Mouse (Mus musculus) cortical plate, adult 2 months (tissue): ENCODE measurements around the gene Erv3. TPM values are rescaled to one million over a fixed set of nuclear protein-coding genes. Genes with fewer than 3 reads are reported as not detected.

Experiments
- H3K27ac ChIP-seq: fragments of 200-500 bp; 2 replicates; pipeline ENCODE4 v1.5.1; 2012; ENCODE audit warnings: low read length, control low read depth, inconsistent platforms; ENCODE audit not compliant: insufficient read depth
- H3K4me1 ChIP-seq: fragments of 200-500 bp; 2 replicates; pipeline ENCODE4 v1.6.1; 2011; ENCODE audit warnings: low read length; ENCODE audit not compliant: control insufficient read depth, insufficient read depth
- H3K4me3 ChIP-seq: fragments of 200-500 bp; 2 replicates; pipeline ENCODE4 v1.5.1; 2011; ENCODE audit warnings: mild to moderate bottlenecking, low read length, control low read depth; ENCODE audit not compliant: insufficient read depth
- CTCF ChIP-seq: fragments of 200-500 bp; IDR thresholded peaks from 2 replicates; pipeline ENCODE4 v1.5.1; 2011; ENCODE audit warnings: mild to moderate bottlenecking, control low read depth, low read length; ENCODE audit not compliant: insufficient read depth; ENCODE audit errors: extremely low read depth
- POLR2A ChIP-seq: fragments of 200-500 bp; IDR thresholded peaks from 2 replicates; pipeline ENCODE4 v1.6.1; 2011; ENCODE audit warnings: mild to moderate bottlenecking, low read length, control low read depth; ENCODE audit not compliant: insufficient read depth; ENCODE audit errors: extremely low read depth
- polyA plus RNA-seq: library from polyadenylated mRNA; depleted of rRNA; stranded (reverse); fragments of >200 nt; gene quantifications from 2 replicates; pipeline ENCODE4 v1.2.3, GENCODE M21; 2012; rRNA removed

Erv3 gene
- 0.17 and 0.28 TPM in 2 replicates for polyA plus RNA-seq

GRCm38 (mm10) chr2:131859721-131860120, at the start of gene Erv3:
Gene Erv3 (minus strand): TSS chr2:131859747.
- no peak within 1 kb of the TSS for H3K4me3 ChIP-seq
- no peak for TF ChIP-seq CTCF
- TF ChIP-seq POLR2A = no peak
- peaks cover 5% of the 10 kb centered on the region for H3K4me1 ChIP-seq
- H3K27ac ChIP-seq = peak within 1 kb of the TSS; percentile 60; the same call in 1 of the 2 replicates

GRCm38 (mm10) chr2:131908906-131909305, 49.4 kb upstream of the Erv3 start:
- no peak overlapping the region; the same call in 1 of the 2 replicates for H3K4me3 ChIP-seq
- peak overlapping the region; percentile 61 for H3K27ac ChIP-seq
- TF ChIP-seq POLR2A = no peak
- TF ChIP-seq CTCF = no peak
- peaks cover 7% of the 10 kb centered on the region; the same call in 1 of the 2 replicates for H3K4me1 ChIP-seq

GRCm38 (mm10) chr2:131908351-131908861, 48.9 kb upstream of the Erv3 start:
- TF ChIP-seq POLR2A (no peak), CTCF (no peak)
- H3K27ac ChIP-seq = no peak overlapping the region
- peaks cover 3% of the 10 kb centered on the region; the same call in 1 of the 2 replicates for H3K4me1 ChIP-seq
- H3K4me3 ChIP-seq = no peak overlapping the region

- TF ChIP-seq CTCF (no peak), POLR2A (no peak)
- H3K4me3 ChIP-seq = no peak overlapping the region
Measured at GRCm38 (mm10) chr2:131907311-131907710, 47.8 kb upstream of the Erv3 start.

GRCm38 (mm10) chr2:131906846-131907245, 47.3 kb upstream of the Erv3 start:
- no peak overlapping the region for H3K27ac ChIP-seq
- TF ChIP-seq POLR2A (no peak), CTCF (no peak)
- no peak overlapping the region for H3K4me3 ChIP-seq
- H3K4me1 ChIP-seq = peaks cover 3% of the 10 kb centered on the region; the same call in 1 of the 2 replicates

More at GRCm38 (mm10) chr2:131907311-131907710, 47.8 kb upstream of the Erv3 start:
- Histone ChIP-seq H3K27ac (no peak overlapping the region), H3K4me1 (peaks cover 3% of the 10 kb centered on the region; the same call in 1 of the 2 replicates)

- Histone ChIP-seq H3K4me1 (peaks cover under 1% of the 10 kb centered on the region; the same call in 1 of the 2 replicates), H3K4me3 (no peak overlapping the region), H3K27ac (no peak overlapping the region)
- TF ChIP-seq CTCF = no peak
- no peak for TF ChIP-seq POLR2A
Measured at GRCm38 (mm10) chr2:131906266-131906665, 46.7 kb upstream of the Erv3 start.

GRCm38 (mm10) chr2:131905776-131906175, 46.2 kb upstream of the Erv3 start:
- TF ChIP-seq POLR2A = no peak
- TF ChIP-seq CTCF = no peak
- no peaks in the 10 kb centered on the region for H3K4me1 ChIP-seq
- no peak overlapping the region for H3K4me3 ChIP-seq
- H3K27ac ChIP-seq = no peak overlapping the region

GRCm38 (mm10) chr2:131905025-131905424, 45.5 kb upstream of the Erv3 start:
- Histone ChIP-seq H3K4me1 (no peaks in the 10 kb centered on the region), H3K4me3 (no peak overlapping the region), H3K27ac (no peak overlapping the region)
- TF ChIP-seq POLR2A (no peak), CTCF (no peak)

- no peak for TF ChIP-seq POLR2A
- TF ChIP-seq CTCF = no peak
- H3K4me1 ChIP-seq = no peaks in the 10 kb centered on the region
- no peak overlapping the region for H3K4me3 ChIP-seq
- H3K27ac ChIP-seq = no peak overlapping the region
Measured at GRCm38 (mm10) chr2:131902867-131903266, 43.3 kb upstream of the Erv3 start.

- TF ChIP-seq POLR2A = no peak
- TF ChIP-seq CTCF = no peak
- Histone ChIP-seq H3K4me3 (no peak overlapping the region), H3K27ac (no peak overlapping the region), H3K4me1 (no peaks in the 10 kb centered on the region)
Measured at GRCm38 (mm10) chr2:131902423-131902822, 42.9 kb upstream of the Erv3 start.
